Mouse (Mus musculus): Measurements from ENCODE around the gene Tmem121. TPM values are rescaled to one million over a fixed set of nuclear protein-coding genes. Genes with fewer than 3 reads are reported as not detected.

Tmem121 gene
- polyA plus RNA-seq, 1 experiment: not detected

GRCm38 (mm10) chr12:113151661-113152271, 34.0 kb upstream of the Tmem121 start:
- TF ChIP-seq POLR2A (IDR thresholded peaks at IDR 0.05; ENCODE audit: borderline replicate concordance, control insufficient read depth, low read depth, low read length) (peak; percentile 86; the same call in 1 of the 2 replicates), CTCF (IDR thresholded peaks at IDR 0.05; ENCODE audit: control insufficient read depth, insufficient read depth, low read length) (no peak)
- Histone ChIP-seq H3K27ac (ENCODE audit: control insufficient read depth, insufficient read depth, low read depth, low read length, poor library complexity) (peak overlapping the region; percentile 56), H3K4me3 (replicated peaks; ENCODE audit: control insufficient read depth, low read depth, low read length) (peak overlapping the region; percentile 96), H3K4me1 (ENCODE audit: control insufficient read depth, insufficient read depth, low read length) (peaks cover 7% of the 10 kb centered on the region; the same call in 1 of the 2 replicates)
- whole genome bisulfite sequencing: under 1% methylated on average over 36 of the region's 36 CpGs

- 2% methylated on average over 19 of the region's 19 CpGs for WGBS
- TF ChIP-seq CTCF (IDR thresholded peaks at IDR 0.05; ENCODE audit: control insufficient read depth, insufficient read depth, low read length) (no peak), POLR2A (IDR thresholded peaks at IDR 0.05; ENCODE audit: borderline replicate concordance, control insufficient read depth, low read depth, low read length) (no peak)
- Histone ChIP-seq H3K27ac (ENCODE audit: control insufficient read depth, insufficient read depth, low read depth, low read length, poor library complexity) (peak overlapping the region; percentile 56), H3K4me1 (ENCODE audit: control insufficient read depth, insufficient read depth, low read length) (peaks cover 7% of the 10 kb centered on the region; the same call in 1 of the 2 replicates), H3K4me3 (replicated peaks; ENCODE audit: control insufficient read depth, low read depth, low read length) (peak overlapping the region; percentile 96)
Observed at GRCm38 (mm10) chr12:113152272-113152661, 33.5 kb upstream of the Tmem121 start.

- no peak overlapping the region for H3K27ac ChIP-seq (ENCODE audit: control insufficient read depth, insufficient read depth, low read depth, low read length, poor library complexity)
- WGBS: 72% methylated on average over 6 of the region's 6 CpGs
- peaks cover 7% of the 10 kb centered on the region; the same call in 1 of the 2 replicates for H3K4me1 ChIP-seq (ENCODE audit: control insufficient read depth, insufficient read depth, low read length)
- TF ChIP-seq POLR2A (IDR thresholded peaks at IDR 0.05; ENCODE audit: borderline replicate concordance, control insufficient read depth, low read depth, low read length): no peak
- no peak for TF ChIP-seq CTCF (IDR thresholded peaks at IDR 0.05; ENCODE audit: control insufficient read depth, insufficient read depth, low read length)
- H3K4me3 ChIP-seq (replicated peaks; ENCODE audit: control insufficient read depth, low read depth, low read length): peak overlapping the region; percentile 96
Observed at GRCm38 (mm10) chr12:113152991-113153525, 32.7 kb upstream of the Tmem121 start.

- TF ChIP-seq CTCF (IDR thresholded peaks at IDR 0.05; ENCODE audit: control insufficient read depth, insufficient read depth, low read length) (no peak), POLR2A (IDR thresholded peaks at IDR 0.05; ENCODE audit: borderline replicate concordance, control insufficient read depth, low read depth, low read length) (no peak)
- whole genome bisulfite sequencing: 76% methylated on average over 7 of the region's 7 CpGs
- H3K4me3 ChIP-seq (replicated peaks; ENCODE audit: control insufficient read depth, low read depth, low read length): no peak overlapping the region
- H3K4me1 ChIP-seq (ENCODE audit: control insufficient read depth, insufficient read depth, low read length): peaks cover 3% of the 10 kb centered on the region; the same call in 1 of the 2 replicates
- H3K27ac ChIP-seq (ENCODE audit: control insufficient read depth, insufficient read depth, low read depth, low read length, poor library complexity): peak overlapping the region; percentile 11; the same call in 1 of the 2 replicates
Observed at GRCm38 (mm10) chr12:113153971-113154370, 31.8 kb upstream of the Tmem121 start.

- WGBS: 71% methylated on average over 6 of the region's 6 CpGs
- TF ChIP-seq POLR2A (IDR thresholded peaks at IDR 0.05; ENCODE audit: borderline replicate concordance, control insufficient read depth, low read depth, low read length) (no peak), CTCF (IDR thresholded peaks at IDR 0.05; ENCODE audit: control insufficient read depth, insufficient read depth, low read length) (no peak)
Observed at GRCm38 (mm10) chr12:113154747-113155075, 31.0 kb upstream of the Tmem121 start.

GRCm38 (mm10) chr12:113155076-113155771, 30.5 kb upstream of the Tmem121 start:
- Histone ChIP-seq H3K27ac (ENCODE audit: control insufficient read depth, insufficient read depth, low read depth, low read length, poor library complexity) (peak overlapping the region; percentile 82), H3K4me1 (ENCODE audit: control insufficient read depth, insufficient read depth, low read length) (peaks cover 3% of the 10 kb centered on the region; the same call in 1 of the 2 replicates), H3K4me3 (replicated peaks; ENCODE audit: control insufficient read depth, low read depth, low read length) (peak overlapping the region; percentile 77)
- 0 out of 2 replicates have a peak, but pooled peaks have one; percentile 4 for TF ChIP-seq CTCF (IDR thresholded peaks at IDR 0.05; ENCODE audit: control insufficient read depth, insufficient read depth, low read length)
- TF ChIP-seq POLR2A (IDR thresholded peaks at IDR 0.05; ENCODE audit: borderline replicate concordance, control insufficient read depth, low read depth, low read length): no peak
- WGBS: 6% methylated on average over 32 of the region's 32 CpGs

More at GRCm38 (mm10) chr12:113154747-113155075, 31.0 kb upstream of the Tmem121 start:
- H3K27ac ChIP-seq (ENCODE audit: control insufficient read depth, insufficient read depth, low read depth, low read length, poor library complexity): peak overlapping the region; percentile 82
- H3K4me1 ChIP-seq (ENCODE audit: control insufficient read depth, insufficient read depth, low read length): peaks cover 3% of the 10 kb centered on the region; the same call in 1 of the 2 replicates
- H3K4me3 ChIP-seq (replicated peaks; ENCODE audit: control insufficient read depth, low read depth, low read length): peak overlapping the region; percentile 77

- H3K27ac ChIP-seq (ENCODE audit: control insufficient read depth, insufficient read depth, low read depth, low read length, poor library complexity): peak within 1 kb of the TSS; percentile 82
- peaks cover 3% of the 10 kb centered on the region; the same call in 1 of the 2 replicates for H3K4me1 ChIP-seq (ENCODE audit: control insufficient read depth, insufficient read depth, low read length)
- TF ChIP-seq POLR2A (IDR thresholded peaks at IDR 0.05; ENCODE audit: borderline replicate concordance, control insufficient read depth, low read depth, low read length): peak; percentile 47; the same call in 1 of the 2 replicates
- peak; percentile 94 for TF ChIP-seq CTCF (IDR thresholded peaks at IDR 0.05; ENCODE audit: control insufficient read depth, insufficient read depth, low read length)
- under 1% methylated on average over 46 of the region's 46 CpGs for WGBS
- H3K4me3 ChIP-seq (replicated peaks; ENCODE audit: control insufficient read depth, low read depth, low read length): peak within 1 kb of the TSS; percentile 88
Observed at GRCm38 (mm10) chr12:113155887-113156539, 29.7 kb upstream of the Tmem121 start, which contains the start of gene Tedc1. TSS of gene Tedc1 (plus strand) at chr12:113156421.
